Mouse (Mus musculus) CH12.LX (cell line): ENCODE measurements around the gene Rnf151.
A peak's percentile ranks its signal among the peaks of the same experiment; 100 is the strongest.
"Not testable (repeated sequence)": the region's sequence is repeated elsewhere in the genome, so short reads cannot be mapped to it uniquely, and the experiment has no call there.

Source experiments
- BHLHE40 ChIP-seq: IDR thresholded peaks from 2 replicates; pipeline ENCODE4 v1.6.1; 2011; ENCODE audit warnings: mild to moderate bottlenecking, low read depth, low read length, improper control_type of control experiment
- CHD1 ChIP-seq: IDR thresholded peaks from 2 replicates; pipeline ENCODE4 v1.6.1; 2012; ENCODE audit warnings: low read depth, low read length, improper control_type of control experiment, inconsistent platforms
- CHD2 ChIP-seq: IDR thresholded peaks from 2 replicates; pipeline ENCODE4 v1.6.1; 2011; ENCODE audit warnings: low read length, improper control_type of control experiment
- CTCF ChIP-seq, 2 experiments: IDR thresholded peaks in 1 of 2; conservative IDR thresholded peaks in 1 of 2; 2 replicates each; pipeline ENCODE4 v1.5.1; 2011 to 2012; ENCODE audit warnings: low read depth in 2 of 2, low read length in 2 of 2, improper control_type of control experiment in 1 of 2, inconsistent platforms in 1 of 2, mild to moderate bottlenecking in 1 of 2, moderate library complexity in 1 of 2
- E2F4 ChIP-seq: IDR thresholded peaks from 2 replicates; pipeline ENCODE4 v1.6.1; 2011; ENCODE audit warnings: low read depth, low read length, improper control_type of control experiment; ENCODE audit not compliant: insufficient replicate concordance
- KAT2A ChIP-seq: IDR thresholded peaks from 2 replicates; pipeline ENCODE4 v1.6.1; 2012; ENCODE audit warnings: low read length, improper control_type of control experiment, inconsistent platforms; ENCODE audit not compliant: insufficient replicate concordance
- MAFK ChIP-seq: IDR thresholded peaks from 2 replicates; pipeline ENCODE4 v1.6.1; 2011; ENCODE audit warnings: low read length, improper control_type of control experiment; ENCODE audit not compliant: insufficient replicate concordance
- MAZ ChIP-seq: IDR thresholded peaks from 2 replicates; pipeline ENCODE4 v1.6.1; 2012; ENCODE audit warnings: low read depth, mild to moderate bottlenecking, inconsistent platforms, low read length, improper control_type of control experiment, moderate library complexity
- POLR2A ChIP-seq: IDR thresholded peaks from 2 replicates; pipeline ENCODE4 v1.6.1; 2011; ENCODE audit warnings: low read depth, mild to moderate bottlenecking, improper control_type of control experiment, low read length
- POLR2AphosphoS2 ChIP-seq: IDR thresholded peaks from 2 replicates; pipeline ENCODE4 v1.6.1; 2011; ENCODE audit warnings: low read depth, low read length, improper control_type of control experiment
- SMC3 ChIP-seq: IDR thresholded peaks from 2 replicates; pipeline ENCODE4 v1.6.1; 2011; ENCODE audit warnings: low read depth, low read length, improper control_type of control experiment
- TCF12 ChIP-seq: IDR thresholded peaks from 2 replicates; pipeline ENCODE4 v1.6.1; 2014; ENCODE audit warnings: low read depth, mild to moderate bottlenecking, inconsistent platforms, low read length, improper control_type of control experiment
- USF1 ChIP-seq: IDR thresholded peaks from 2 replicates; pipeline ENCODE4 v1.6.1; 2014; ENCODE audit warnings: low read depth, mild to moderate bottlenecking, inconsistent platforms, low read length, improper control_type of control experiment

DNA sequence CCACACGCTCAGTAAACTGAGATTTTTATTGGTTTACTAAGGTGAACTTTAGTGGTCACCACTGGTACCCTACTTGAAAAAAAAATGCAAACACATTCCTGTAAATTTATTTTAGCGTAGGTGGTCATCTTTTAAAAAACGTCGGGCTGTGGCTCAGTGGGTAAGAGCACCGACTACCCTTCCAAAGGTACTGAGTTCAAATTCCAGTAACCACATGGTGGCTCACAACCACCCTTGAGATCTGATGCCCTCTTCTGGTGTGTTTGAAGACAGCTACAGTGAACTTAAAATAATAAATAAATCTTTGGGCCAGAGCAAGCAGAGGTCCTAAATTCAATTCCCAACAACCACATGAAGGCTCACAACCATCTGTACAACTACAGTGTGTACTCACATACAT lies 1.1 kb upstream of the Rnf151 start:
- not testable (repeated sequence) for TF ChIP-seq POLR2A, CHD1, TCF12, BHLHE40, MAFK, SMC3, POLR2AphosphoS2, E2F4, USF1, CHD2, KAT2A, MAZ
- peak in 1 of 2 experiments; percentile 26; a peak in 1 of 4 replicates for TF ChIP-seq CTCF (conservative IDR thresholded peaks at IDR 0.05 in 1 of 2, IDR thresholded peaks at IDR 0.05 in 1 of 2; ENCODE audit: low read depth in 2 of 2, low read length in 2 of 2)
